Mouse (Mus musculus) ES-E14 (cell line): ENCODE results near the gene T2.

Experiments used
- CHD2 ChIP-seq: IDR thresholded peaks from 2 replicates; pipeline ENCODE4 v1.6.1; 2014; ENCODE audit warnings: mild to moderate bottlenecking, low read depth, low read length, inconsistent platforms
- HCFC1 ChIP-seq: IDR thresholded peaks from 2 replicates; pipeline ENCODE4 v1.6.1; 2012; ENCODE audit warnings: low read length, inconsistent platforms, borderline replicate concordance; ENCODE audit not compliant: insufficient read depth
- MAFK ChIP-seq: IDR thresholded peaks from 2 replicates; pipeline ENCODE4 v1.6.1; 2014; ENCODE audit warnings: mild to moderate bottlenecking, low read depth, low read length, inconsistent platforms; ENCODE audit not compliant: insufficient read depth
- ZNF384 ChIP-seq: IDR thresholded peaks from 2 replicates; pipeline ENCODE4 v1.6.1; 2012; ENCODE audit warnings: low read depth, low read length, inconsistent platforms

GRCm38 (mm10) chr17:8370634-8371229 is 14.9 kb downstream of the T2 start:
- TF ChIP-seq MAFK (no peak), CHD2 (no peak), ZNF384 (no peak), HCFC1 (no peak)
